Mouse (Mus musculus): ENCODE measurements around the gene Rassf7.

- TF ChIP-seq POLR2A (IDR thresholded peaks at IDR 0.05; ENCODE audit: low read depth, low read length) (no peak), CTCF (IDR thresholded peaks at IDR 0.05; ENCODE audit: extremely low read depth, insufficient read length, insufficient replicate concordance, low read depth, low read length) (no peak)
These were observed 47.7 kb upstream of the Rassf7 start for GRCm38 (mm10) chr7:141167901-141168517.
